Comparison of ENCODE assay signal across 8 mouse cellular contexts in the genomic region with DNA sequence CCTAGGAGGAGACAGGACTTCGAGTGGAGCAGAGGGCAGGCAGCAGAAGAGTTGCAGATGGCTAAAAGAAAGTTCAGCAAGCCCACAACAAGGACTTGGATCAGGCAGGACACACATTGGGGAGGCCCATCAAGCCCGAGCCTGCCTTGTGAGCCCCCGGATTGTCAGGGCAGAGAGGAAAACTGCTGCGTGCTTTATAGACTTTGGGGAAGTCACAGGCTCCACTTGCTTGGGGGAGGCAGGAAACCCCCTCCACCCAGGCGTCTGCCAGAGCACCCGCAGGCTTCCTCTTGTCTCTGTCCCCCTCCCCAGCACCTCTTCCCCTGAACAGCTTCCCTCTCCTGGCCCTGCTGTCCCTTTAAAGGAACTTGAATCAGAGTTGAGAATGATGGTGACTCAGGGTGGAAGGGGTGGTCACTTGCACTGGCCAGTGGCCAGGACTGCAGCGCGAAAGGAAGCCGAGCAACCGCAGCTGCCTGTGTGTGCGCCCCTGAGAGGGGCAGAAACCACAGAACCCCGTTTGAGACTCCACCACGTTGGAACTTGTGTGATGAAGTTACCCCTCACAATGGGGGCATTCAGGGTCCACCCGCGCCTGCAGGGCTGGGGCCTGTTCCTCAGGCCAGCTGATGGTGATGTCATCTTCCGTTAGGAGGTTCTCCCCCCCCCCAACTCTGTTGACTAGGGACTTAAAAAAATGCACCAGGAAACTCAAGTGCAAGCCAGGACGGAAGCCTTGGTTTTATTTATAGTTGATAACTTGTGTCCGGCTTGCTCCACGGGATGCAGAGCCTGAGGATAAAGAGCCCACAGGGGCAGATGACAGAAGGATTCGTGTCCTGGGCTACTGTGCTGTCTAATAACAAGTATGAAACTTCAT.
DNase-seq lines count a peak whose midpoint lies in the region; ATAC-seq lines count a peak whose summit lies in the region.

No protein-coding gene starts in this region.

- no peak for ATAC-seq in hindbrain, embryonic 11.5 days (ENCODE audit: low FRiP score)
- ATAC-seq in lung, embryonic 16.5 days (ENCODE audit: low read depth), result peak; percentile 84

- no peak overlapping the region for H3K4me2 ChIP-seq in hindbrain, embryonic 11.5 days (replicated peaks; ENCODE audit: low read depth, low read length)
- peak overlapping the region; percentile 48 for H3K4me2 ChIP-seq in lung, embryonic 16.5 days (ENCODE audit: low read depth, low read length)

- H3K36me3 ChIP-seq in hindbrain, embryonic 11.5 days (ENCODE audit: control insufficient read depth, insufficient read depth, low read length), result no peaks in the 10 kb centered on the region
- no peaks in the 10 kb centered on the region for H3K36me3 ChIP-seq in lung, embryonic 16.5 days (ENCODE audit: control insufficient read depth, insufficient read depth, low read length)

- no peak overlapping the region for H3K4me3 ChIP-seq in hindbrain, embryonic 11.5 days (ENCODE audit: low read depth, low read length)
- H3K4me3 ChIP-seq in lung, embryonic 16.5 days (ENCODE audit: low read length), result peak overlapping the region; percentile 32

- 60% methylated on average over 20 of the region's 20 CpGs for WGBS in hindbrain, embryonic 11.5 days
- WGBS in lung, embryonic 16.5 days, result 3% methylated on average over 20 of the region's 20 CpGs

- DNase-seq in 416B (ENCODE audit: low read depth), result peak; percentile 100
- DNase-seq in adrenal gland, adult 8-10 months, result peak; percentile 86
- peak; percentile 45 to 81 for DNase-seq in frontal cortex, postnatal 14 days (ENCODE audit: low spot score in 2 of 2)
- peak; percentile 16 for DNase-seq in hindbrain, embryonic 11.5 days (ENCODE audit: low spot score)
- peak; percentile 91 for DNase-seq in layer of hippocampus, adult 9-11 months
- peak; percentile 47 for DNase-seq in ovary, postnatal 36 days (ENCODE audit: low spot score)
- peak; percentile 77 to 82 for DNase-seq in thymus, postnatal 36 days

- peaks cover 2% of the 10 kb centered on the region for H3K4me1 ChIP-seq in hindbrain, embryonic 11.5 days (replicated peaks; ENCODE audit: control insufficient read depth, insufficient read depth, low read length)
- H3K4me1 ChIP-seq in lung, embryonic 16.5 days (replicated peaks; ENCODE audit: control insufficient read depth, insufficient read depth, low read length), result peaks cover 32% of the 10 kb centered on the region

- H3K27ac ChIP-seq in hindbrain, embryonic 11.5 days (ENCODE audit: low read depth, low read length), result no peak overlapping the region
- peak overlapping the region; percentile 94 for H3K27ac ChIP-seq in lung, embryonic 16.5 days (ENCODE audit: low read length)

- H3K9ac ChIP-seq in hindbrain, embryonic 11.5 days (ENCODE audit: low read depth, low read length), result no peak overlapping the region
- H3K9ac ChIP-seq in lung, embryonic 16.5 days (ENCODE audit: low read length), result peak overlapping the region; percentile 61

- no peaks in the 10 kb centered on the region for H3K27me3 ChIP-seq in hindbrain, embryonic 11.5 days (ENCODE audit: control insufficient read depth, insufficient read depth, low read length)
- H3K27me3 ChIP-seq in lung, embryonic 16.5 days (ENCODE audit: control insufficient read depth, insufficient read depth, low read depth, low read length), result no peaks in the 10 kb centered on the region

- no peaks in the 10 kb centered on the region for H3K9me3 ChIP-seq in hindbrain, embryonic 11.5 days (ENCODE audit: control insufficient read depth, low read length)
- no peaks in the 10 kb centered on the region for H3K9me3 ChIP-seq in lung, embryonic 16.5 days (ENCODE audit: control insufficient read depth, low read length)

Comparison
In these comparisons a context has a peak if more than half of its experiments do, and no peak if none do; other contexts are left out.
1. DNase-seq: peak in every context shown above with its lines; median percentile 100 in 416B; 91 in layer of hippocampus, adult 9-11 months; 86 in adrenal gland, adult 8-10 months; 80 in thymus, postnatal 36 days; 63 in frontal cortex, postnatal 14 days; 47 in ovary, postnatal 36 days; 16 in hindbrain, embryonic 11.5 days.